Mouse (Mus musculus) retina, postnatal 7 days (tissue): ENCODE data around the gene Ulk4.

ENCODE experiments used
- DNase-seq: peaks from one replicate; pipeline ENCODE4 v3.0.0-alpha.2; 2012; ENCODE audit warnings: low read depth, low spot score

The Ulk4 gene

DNA sequence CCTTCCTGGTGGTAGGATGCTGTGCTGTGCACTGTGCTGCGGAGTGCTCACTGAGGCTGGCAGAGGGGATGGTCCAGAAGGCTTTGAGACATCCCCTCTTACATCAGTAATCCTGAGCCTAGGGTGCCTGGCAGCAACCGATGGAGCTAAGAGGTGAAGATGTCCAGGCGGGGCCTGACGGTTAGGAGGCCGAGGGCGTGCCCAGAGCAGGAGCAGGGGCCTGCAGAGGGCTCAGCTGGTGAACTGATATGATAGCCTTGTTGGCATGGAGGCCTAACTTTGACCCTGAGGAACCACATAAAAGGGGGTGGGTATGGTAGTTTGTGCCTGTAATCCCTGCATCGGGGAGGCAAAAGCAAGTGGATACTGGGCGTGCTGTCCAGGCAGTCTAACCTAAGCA, 293.1 kb downstream of the Ulk4 start:
- DNase-seq: no peak

DNA sequence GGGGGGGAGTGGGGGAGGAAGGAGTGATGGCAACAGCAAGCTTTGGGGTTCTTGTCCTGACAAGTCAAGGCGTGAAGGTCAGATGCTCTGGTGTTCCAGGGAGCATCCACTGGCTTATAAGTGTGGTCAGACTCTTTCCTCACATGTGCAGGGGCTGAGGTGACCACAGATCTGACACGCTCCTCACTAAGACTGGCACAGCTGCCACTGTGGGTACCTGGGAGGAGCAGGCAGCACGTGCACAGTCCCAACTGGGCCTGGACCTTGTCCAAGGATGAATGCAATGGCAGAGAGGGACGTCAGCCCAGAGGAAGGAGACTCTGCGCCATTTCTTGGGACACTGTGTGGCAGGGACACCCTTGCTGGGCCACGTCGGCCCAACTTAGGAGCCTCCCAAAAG, 295.2 kb downstream of the Ulk4 start:
- no peak for DNase-seq

DNA sequence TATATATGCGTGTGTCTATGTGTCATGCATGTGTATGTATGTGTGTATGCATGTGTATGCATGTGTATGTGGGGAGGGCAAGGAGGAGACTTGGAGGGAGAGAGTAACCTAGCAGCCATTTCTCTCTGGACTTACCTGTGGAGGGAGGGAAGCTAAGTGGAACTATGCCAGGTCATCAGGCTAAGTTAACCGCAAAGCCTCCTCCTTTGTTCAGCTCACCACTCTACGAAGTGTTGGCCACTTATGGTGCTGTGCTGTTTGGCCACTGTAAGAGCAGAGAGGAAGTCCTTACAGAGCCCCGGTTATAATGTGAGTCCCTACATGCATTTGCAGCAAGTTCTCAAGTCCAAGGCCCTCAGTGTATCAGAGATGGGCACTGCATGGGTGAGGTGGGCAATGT, 300.1 kb downstream of the Ulk4 start:
- DNase-seq: no peak

DNA sequence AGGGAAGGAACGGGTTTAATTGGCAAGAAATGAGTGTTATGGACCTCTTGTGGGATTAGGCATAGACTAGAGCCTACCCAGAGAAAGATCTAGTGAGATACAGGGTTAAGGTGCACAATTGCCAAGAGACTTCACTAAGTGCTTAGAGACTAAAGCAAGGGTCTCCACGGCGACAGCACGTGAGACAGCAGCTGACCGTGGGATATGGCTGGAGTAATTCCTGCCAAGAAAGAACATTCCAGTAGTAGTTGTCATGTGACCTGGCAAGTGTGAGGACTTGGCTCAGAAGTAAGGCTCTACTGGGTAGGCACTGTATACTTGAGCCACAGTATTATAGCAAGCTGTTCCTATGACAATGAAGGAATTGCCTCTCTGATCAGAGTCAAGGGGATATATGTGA, 300.8 kb downstream of the Ulk4 start:
- DNase-seq: no peak

DNA sequence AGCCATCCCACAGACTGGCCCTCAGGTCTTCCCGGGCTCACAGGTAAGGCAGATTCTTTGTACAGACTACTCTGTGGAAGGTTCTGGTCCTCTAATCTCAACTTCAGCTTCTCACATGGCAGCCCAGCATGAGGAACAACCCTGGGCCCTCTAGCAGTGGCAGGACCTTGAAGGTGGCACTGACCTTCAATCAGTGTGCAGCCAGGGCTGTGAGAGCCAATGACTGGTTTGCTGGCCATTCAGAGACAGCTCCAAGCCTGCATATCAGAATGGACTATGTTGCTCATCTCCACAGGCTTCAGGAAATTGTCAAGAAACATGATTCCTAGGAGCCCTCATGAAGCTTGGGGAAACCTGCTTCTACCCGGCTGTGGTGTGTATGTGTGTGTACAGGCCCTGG, 302.8 kb downstream of the Ulk4 start:
- DNase-seq: no peak

DNA sequence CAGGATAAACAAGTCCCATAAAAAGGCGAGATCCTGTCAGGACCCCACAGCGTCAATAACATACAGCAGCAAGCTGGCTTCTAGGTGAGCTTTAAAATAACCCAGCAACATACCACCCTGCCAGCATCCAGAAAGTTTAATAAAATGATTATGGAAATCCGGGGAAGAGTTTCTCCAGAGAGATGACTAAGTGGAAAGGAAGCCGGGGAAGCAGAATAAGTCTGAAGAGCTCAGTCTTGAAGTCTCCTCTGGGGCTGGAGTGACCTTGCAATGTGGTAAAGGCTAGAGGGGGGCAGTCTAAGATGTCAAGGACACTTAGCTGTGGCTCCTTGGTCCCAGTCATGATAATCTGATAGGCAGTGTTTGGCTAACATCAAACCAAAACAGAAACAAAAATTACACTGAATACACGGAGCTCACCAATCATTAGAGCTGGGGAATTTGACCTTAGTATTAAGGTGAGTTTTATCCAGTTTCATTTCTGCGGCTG, 303.9 kb downstream of the Ulk4 start:
- DNase-seq: no peak

DNA sequence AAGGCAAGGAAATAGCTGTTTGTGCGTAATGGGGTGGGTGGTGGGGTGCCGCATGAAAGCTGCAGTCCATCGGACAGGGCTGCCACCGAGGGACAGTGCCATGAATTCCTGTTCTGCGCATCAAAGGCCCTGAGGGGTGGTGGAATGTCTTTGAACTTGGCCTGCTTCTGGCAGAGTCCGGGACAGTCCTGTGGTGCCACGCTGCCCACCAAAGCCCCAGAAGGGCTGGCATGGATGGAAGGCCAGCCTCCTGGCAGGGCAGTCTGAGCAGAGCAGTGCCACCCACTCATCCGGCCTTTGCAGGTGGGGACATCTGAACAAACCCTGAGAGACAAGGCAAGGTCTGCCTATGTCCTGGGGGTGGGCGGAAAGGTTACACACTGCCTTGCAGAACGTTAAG, 312.0 kb downstream of the Ulk4 start:
- DNase-seq: no peak

DNA sequence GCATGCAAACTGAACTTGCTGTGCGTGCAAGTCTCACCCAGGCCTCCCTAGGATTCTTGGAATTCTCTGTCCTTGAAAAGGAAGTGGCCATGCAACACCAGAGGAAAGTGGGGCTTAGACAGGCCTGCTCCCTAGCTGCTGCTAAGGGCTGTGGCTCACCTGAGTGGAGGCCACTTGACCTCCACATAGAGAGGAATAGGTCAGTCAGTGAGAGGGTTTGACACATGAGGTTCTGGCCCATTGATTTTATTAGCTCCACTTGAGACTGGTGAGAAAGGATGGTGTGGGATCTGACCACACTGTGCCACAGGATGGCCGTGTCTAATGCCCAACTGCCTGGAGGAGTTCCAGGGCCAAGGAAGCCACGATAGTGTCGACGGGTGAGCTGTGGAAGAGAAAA, 312.8 kb downstream of the Ulk4 start:
- no peak for DNase-seq

DNA sequence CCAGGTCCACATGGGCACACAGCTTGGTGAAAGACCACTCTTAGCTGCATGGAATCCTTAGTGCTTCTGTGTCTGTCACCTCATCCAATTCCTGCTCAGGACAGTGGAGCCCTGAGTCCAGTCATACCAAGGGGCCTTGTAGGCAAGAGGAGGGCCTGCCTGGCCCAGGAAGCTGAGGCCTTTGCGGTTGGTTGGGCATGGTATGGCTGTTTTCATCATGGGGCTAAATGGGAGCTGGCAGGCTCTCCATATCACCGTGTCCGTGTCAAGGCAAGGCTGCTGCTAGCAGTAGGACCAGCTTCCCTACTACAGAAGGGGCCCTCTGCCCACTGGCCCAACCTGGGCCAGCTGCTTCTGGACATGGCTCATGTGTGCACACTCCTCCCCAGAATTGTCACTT, 313.3 kb downstream of the Ulk4 start:
- no peak for DNase-seq

DNA sequence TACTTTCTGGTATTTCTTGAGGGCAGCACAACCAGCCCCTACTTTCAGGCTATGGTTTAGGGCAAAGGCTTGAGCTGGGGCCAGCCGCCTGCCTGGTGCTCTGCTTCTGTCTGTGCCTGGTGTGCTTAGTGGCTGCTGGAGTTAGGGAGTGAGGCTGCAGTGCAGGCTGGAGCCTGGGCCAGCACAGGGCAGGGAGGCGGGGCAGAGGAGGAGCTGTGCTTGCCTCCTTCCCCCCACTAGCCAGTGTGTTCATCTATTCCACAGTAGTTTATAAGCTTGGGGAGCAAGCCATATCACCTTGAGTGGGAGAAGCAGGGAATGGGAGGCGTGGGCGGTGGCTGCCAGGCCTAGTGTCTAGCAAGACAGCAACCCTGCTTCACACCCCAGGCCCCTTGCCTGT, 313.9 kb downstream of the Ulk4 start:
- no peak for DNase-seq

DNA sequence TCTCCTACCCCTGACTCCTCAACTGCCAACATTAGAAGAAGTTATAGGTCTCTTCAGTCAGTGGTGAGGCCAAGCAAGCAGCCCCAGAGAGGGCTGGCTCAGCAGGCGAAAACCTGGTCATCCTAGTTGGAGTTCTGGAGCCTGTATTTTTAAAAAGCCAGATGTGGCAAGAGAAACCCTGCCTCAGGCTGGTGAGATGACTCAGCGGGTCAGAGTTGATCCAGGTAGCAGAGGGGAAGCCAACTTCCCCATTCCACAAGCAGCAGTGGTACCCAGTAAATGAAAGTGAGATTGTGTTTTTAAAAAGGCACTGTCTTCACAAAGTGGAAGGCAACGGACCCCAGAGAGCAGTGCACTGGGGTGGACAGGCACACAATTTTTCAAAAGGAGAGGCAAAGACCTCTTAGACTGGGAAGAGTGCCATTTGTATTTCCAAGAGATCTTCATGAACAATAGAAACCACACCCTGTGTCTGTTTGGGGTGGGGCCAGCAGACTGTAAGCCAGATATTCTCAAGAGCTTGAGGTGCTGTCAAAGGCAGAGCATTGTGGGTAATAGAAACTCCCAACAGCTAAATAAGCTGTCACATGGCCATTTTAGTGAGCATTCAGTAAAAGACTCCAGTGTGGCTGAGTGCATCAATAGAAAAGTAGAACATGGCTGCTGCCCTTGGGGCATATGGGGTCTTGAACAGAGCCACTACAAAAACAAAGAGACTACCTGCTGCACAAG, 314.9 kb downstream of the Ulk4 start:
- no peak for DNase-seq

DNA sequence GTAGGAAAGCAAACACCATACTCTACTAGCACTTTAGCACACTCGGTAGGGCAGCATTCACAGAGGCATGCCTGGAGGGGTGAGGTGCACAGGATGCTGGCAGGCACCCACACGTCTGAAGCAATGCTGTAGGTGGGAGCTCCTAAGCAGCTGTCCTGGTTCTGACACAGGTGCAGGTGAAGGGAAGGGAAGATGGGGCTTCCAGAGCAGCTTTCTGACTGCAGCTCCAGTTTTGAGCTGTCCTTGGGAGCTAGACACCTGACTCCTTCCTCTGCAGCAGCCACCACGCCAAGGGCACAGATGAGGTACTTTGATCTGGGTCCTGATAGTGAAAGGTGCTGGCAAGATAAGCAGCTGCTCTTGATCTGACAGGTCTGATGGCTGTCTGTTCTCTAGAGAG, 315.5 kb downstream of the Ulk4 start:
- DNase-seq: no peak

DNA sequence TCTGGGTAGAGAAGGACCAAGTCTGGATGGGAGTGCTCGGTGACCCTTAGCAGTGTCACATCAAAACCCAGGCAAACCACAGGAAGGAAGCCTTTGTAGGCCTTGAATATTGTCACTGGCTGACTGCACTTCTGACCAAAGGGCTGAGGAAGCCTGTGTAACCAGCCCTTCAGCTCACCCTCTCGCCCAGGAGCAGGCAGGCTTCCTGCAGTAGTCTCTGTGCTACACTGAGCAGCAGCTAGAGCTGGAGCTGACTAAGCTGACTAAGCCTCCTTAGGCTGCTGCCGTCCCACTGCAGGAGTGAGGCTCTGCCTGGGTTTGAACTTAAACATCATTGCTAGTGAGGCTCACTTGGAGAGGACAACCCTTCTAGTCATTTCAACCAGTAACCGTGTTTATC, 316.4 kb downstream of the Ulk4 start:
- no peak for DNase-seq

DNA sequence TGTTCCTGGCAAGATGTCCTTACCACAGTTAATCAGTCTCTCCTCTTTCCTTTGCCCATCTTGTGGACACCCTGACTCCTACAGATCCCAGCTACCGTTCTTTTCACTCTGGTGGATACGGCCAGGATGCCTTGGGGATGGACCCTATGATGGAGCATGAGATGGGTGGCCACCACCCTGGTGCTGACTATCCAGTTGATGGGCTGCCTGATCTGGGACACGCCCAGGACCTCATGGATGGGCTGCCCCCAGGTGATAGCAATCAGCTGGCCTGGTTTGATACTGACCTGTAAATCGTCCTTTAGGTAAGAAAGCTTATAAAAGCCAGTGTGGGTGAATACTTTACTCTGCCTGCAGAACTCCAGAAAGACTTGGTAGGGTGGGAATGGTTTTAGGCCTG, 317.8 kb downstream of the Ulk4 start:
- no peak for DNase-seq

DNA sequence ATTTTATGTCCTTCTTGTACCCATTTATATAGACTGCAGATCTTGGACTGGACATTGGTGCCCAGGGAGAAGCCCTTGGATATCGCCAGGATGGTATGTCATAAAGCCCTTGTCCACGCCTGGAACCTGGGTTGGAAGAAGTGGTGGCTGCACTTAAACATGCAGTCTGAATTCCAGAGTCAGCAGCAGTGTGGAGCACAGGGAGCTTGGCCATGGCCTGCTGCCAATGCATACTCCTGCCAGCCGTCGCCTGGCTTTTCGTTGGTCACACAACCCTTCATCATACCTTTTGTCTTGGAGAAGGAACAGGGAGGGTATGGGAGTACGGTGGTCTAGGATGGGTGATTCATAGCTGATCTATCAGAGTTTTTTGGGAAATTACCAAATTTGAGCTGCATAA, 318.4 kb downstream of the Ulk4 start:
- DNase-seq: no peak

DNA sequence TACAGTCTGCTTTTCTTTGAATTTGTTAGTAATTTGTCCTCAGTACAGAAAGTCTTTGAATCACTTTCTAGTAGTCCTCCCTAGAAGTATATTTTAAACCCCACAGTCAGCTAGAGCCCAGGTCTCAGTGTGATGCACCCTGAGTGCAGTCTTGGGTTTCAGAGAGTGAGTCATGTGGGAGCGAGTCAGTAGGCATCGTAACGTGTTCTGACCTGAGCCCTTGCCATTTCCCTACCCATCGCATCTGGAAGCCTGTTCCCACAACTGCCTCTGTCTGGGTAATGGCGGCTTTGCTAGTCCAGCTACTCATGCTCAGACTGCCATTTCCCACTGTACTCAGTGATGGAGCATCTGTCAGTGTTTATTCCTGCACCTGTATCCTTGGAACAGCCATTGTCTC, 318.9 kb downstream of the Ulk4 start:
- DNase-seq: no peak

DNA sequence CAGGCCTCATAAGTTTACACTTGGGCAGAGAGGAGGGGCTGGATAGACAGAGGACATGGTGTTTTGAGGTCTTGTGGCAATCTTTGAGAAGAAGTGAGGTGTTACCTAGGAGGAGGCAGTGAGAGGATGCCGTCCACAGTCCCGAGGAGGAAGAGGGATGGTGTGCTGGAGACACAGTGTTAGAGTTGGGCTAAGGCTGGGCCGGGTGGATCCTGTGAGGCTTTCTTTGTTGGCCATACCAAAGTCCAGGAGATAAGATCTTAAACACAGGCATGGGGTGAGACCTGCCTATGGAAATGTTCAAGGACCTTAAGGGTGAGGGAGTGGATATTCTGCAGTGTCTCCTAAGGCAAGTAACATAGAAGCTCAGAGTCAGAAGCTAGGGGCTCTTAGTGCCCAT, 325.1 kb downstream of the Ulk4 start:
- no peak for DNase-seq

DNA sequence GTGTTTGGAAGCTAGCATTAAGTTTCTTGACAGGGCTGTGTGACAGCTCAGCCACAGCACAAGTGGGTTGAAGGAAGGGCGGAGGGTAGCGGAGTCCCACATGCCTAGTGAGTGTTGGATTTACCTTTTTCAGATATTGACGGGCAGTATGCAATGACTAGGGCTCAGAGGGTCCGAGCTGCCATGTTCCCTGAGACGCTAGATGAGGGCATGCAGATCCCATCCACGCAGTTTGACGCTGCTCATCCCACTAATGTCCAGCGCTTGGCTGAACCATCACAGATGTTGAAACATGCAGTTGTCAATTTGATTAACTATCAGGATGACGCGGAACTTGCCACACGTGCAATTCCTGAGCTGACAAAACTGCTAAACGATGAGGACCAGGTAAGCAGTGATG, 326.2 kb downstream of the Ulk4 start:
- DNase-seq: no peak

DNA sequence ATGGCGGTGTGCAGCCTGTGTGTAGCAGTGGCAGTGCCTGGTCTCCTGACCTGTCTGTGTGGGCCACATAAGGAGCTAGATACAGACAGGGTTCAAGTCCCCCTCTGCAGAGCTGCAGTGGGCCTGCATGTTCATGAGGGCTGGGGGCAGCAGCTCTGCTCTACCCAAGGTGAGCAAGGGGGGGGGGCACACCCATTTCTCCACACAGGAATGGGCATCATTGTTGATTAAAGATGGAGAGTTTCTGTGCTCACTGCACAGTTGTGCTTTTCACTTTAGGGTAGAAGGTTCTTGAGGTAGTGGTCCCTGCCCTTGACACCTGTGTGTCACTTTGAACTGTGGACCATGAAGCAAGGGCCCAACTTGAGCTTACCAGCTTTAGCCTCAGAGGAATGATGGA, 328.2 kb downstream of the Ulk4 start:
- no peak for DNase-seq

DNA sequence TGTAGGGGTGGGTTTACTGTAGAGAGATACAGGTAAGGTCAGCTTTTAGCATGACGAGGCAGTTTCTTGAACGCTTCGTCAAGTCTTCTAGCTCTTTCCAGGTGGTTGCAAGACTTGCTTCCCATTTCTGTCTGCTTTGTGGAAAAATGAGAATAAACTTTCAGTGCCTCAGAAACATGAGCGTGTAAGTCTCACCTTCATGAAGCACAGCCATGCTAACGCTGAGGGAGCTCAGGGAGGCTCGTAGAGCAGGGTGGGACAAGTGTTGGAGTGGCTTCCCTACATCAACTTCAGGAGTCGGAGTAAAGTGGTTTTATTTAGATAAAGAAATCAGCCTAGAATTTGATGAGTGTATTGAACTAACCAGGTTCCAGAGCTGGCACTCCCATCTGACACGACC, 330.9 kb downstream of the Ulk4 start:
- DNase-seq: no peak

DNA sequence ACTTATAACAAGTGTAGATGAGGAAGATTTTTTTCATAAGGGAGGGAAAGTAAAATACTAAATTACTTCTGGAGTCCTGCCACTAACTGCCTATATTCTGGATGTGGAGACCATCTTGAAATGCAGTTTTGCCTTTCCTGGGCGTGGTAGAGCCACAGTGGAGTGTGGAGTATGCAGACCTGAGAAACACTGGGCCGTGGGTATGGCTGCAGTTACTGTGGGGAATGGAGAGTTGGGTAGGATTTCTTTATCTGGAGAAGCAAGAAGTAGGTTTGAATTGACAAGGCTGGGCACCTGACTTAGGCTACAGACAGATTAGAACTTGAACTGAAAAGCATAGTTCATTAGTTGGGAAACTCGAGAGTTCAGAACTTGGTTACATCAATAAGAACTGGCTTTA, 332.8 kb downstream of the Ulk4 start:
- no peak for DNase-seq

DNA sequence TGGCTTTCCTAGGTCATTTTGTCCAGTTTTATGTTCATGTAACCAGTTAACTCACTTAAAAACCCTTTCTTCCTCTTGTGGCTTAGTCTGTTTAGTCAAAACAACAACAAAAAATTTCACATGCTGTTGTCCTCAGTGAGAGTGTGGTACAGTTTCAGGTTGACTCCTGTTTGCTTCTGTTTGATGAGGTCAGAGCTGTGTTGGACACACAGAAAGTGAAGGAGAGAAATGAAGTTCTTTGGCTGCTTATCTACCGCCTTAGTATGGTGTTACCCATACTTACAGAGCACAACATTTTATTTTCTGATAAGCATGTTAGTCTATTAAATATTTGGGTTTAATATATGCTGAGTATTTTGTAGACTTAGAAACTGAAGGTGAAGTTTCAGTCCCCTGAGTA, 333.2 kb downstream of the Ulk4 start:
- no peak for DNase-seq

DNA sequence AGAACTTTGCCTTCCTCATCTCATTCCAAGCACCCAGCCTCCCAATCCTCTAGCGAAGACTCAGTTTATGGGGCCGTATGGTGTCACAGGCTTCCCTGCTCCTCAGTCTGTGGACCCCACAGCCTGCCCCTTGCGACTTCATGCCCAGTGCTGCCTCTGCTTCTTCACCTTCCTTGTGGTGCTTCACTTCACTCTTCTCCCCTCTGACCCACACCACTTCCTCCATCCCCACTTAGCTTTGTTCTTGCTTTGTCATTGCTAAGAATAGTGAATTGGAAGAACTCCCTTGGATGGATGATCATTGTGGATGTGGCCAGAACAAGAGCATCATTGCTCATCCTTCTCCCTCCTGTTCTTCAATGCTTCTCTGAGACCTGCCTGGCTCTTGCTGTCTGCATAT, 336.1 kb downstream of the Ulk4 start:
- DNase-seq: no peak

DNA sequence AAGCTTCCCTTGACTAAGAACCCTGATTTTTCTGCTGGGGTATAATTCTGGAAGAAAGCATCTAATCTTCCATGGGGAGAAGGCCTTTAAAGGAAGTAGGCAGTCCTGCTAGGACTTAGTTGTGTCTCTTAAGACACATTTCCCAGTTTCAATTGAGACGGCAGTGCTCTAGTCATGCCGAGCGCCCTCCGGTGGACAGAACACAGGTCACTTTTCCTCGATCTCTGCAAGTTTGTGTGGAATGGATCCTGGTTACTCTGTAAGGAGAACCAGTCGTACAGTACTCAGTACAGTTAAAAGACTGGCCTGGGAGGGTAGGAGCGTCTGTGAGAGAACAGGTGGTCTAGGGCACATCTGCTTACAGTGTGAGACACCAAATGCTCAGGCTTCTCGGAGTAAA, 340.6 kb downstream of the Ulk4 start:
- DNase-seq: peak; percentile 33
